Mouse (Mus musculus) common myeloid progenitor, adult 5-6 weeks (primary cell): ENCODE measurements around the gene Ap1s3. TPM values are rescaled to one million over a fixed set of nuclear protein-coding genes. Genes with fewer than 3 reads are reported as not detected.
"Not testable (repeated sequence)": the region's sequence is repeated elsewhere in the genome, so short reads cannot be mapped to it uniquely, and the experiment has no call there.

Experiments
- ATAC-seq: replicated peaks from 2 replicates; pipeline ENCODE4 v1.8.0; 2016; ENCODE audit warnings: low read depth, mild to moderate bottlenecking, moderate TSS enrichment, inconsistent platforms; ENCODE audit not compliant: poor library complexity, severe bottlenecking
- total RNA-seq: library from RNA; stranded (forward); fragments of 200-1000, 187-1606 nt; gene quantifications from 2 replicates; pipeline ENCODE4 v1.2.3, GENCODE M21; 2017

Ap1s3 gene
- total RNA-seq, 1 experiment from 2014 or later: 10.4 TPM

- ATAC-seq: peak; percentile 66
Observed at GRCm38 (mm10) chr1:79671196-79671542, 603 bp downstream of the Ap1s3 start.

- ATAC-seq: peak; percentile 50
Observed at GRCm38 (mm10) chr1:79669419-79669974, 2.3 kb downstream of the Ap1s3 start.

- ATAC-seq: no peak
Observed at GRCm38 (mm10) chr1:79664911-79665310, 6.9 kb downstream of the Ap1s3 start.

- no peak for ATAC-seq
Observed at GRCm38 (mm10) chr1:79659598-79659997, 12.2 kb downstream of the Ap1s3 start.

GRCm38 (mm10) chr1:79657411-79657810, 14.4 kb downstream of the Ap1s3 start:
- no peak for ATAC-seq

- ATAC-seq: no peak
Observed at GRCm38 (mm10) chr1:79655819-79656555, 15.8 kb downstream of the Ap1s3 start.

- no peak for ATAC-seq
Observed at GRCm38 (mm10) chr1:79654948-79655347, 16.8 kb downstream of the Ap1s3 start.

GRCm38 (mm10) chr1:79643411-79644110, 28.2 kb downstream of the Ap1s3 start:
- ATAC-seq: no peak

GRCm38 (mm10) chr1:79642680-79643079, 29.1 kb downstream of the Ap1s3 start:
- peak; percentile 24; the same call in 1 of the 2 replicates for ATAC-seq

- peak; percentile 78 for ATAC-seq
Observed at GRCm38 (mm10) chr1:79641355-79641754, 30.4 kb downstream of the Ap1s3 start.

GRCm38 (mm10) chr1:79640151-79640550, 31.6 kb downstream of the Ap1s3 start:
- no peak for ATAC-seq

- no peak for ATAC-seq
Observed at GRCm38 (mm10) chr1:79639683-79640082, 32.1 kb downstream of the Ap1s3 start.

GRCm38 (mm10) chr1:79639107-79639506, 32.7 kb downstream of the Ap1s3 start:
- no peak for ATAC-seq

- no peak for ATAC-seq
Observed at GRCm38 (mm10) chr1:79637768-79638167, 34.0 kb downstream of the Ap1s3 start.

- ATAC-seq: no peak
Observed at GRCm38 (mm10) chr1:79631521-79631920, 40.3 kb downstream of the Ap1s3 start.

GRCm38 (mm10) chr1:79629726-79630125, 42.0 kb downstream of the Ap1s3 start:
- 0 out of 2 replicates have a peak, but pooled peaks have one; percentile 44 for ATAC-seq

GRCm38 (mm10) chr1:79626140-79626539, 45.6 kb downstream of the Ap1s3 start:
- ATAC-seq: 0 out of 2 replicates have a peak, but pooled peaks have one; percentile 58

GRCm38 (mm10) chr1:79619434-79619833, 52.3 kb downstream of the Ap1s3 start:
- ATAC-seq: peak; percentile 63

GRCm38 (mm10) chr1:79616492-79616891, 55.3 kb downstream of the Ap1s3 start:
- ATAC-seq: no peak

GRCm38 (mm10) chr1:79614456-79614855, 57.3 kb downstream of the Ap1s3 start:
- ATAC-seq: no peak

GRCm38 (mm10) chr1:79611271-79611670, 60.5 kb downstream of the Ap1s3 start:
- ATAC-seq: not testable (repeated sequence)
